Mouse (Mus musculus): Measurements from ENCODE around the gene Wfdc13. TPM values are rescaled to one million over a fixed set of nuclear protein-coding genes. Genes with fewer than 3 reads are reported as not detected.

The Wfdc13 gene
- not detected in 2 replicates for polyA plus RNA-seq (2015; fragmentation: Nextera tagmentation; extraction: Ambion mirVana)

DNA sequence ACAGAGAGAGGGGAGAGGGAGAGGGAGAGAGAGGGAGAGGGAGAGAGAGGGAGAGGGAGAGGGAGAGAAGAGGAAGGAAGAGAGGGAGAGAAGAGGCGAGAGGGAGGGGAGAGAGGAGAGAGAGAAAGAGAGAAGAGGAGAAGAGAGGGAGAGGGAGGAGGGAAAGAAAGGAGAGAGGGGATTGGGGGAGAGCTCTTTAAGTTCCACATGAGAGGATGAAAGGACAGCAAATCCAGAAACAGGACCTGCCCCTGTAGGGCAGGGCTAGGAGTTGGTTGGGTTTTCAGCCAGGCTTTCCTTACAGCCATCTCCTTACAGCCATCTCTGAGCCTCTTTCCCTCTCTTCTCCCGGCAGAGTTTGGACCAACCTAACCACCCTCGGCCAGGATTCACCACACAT is at the start of gene Wfdc13:
TSS of gene Wfdc13 (plus strand) at position 301 of the 400 bp plus-strand sequence.
- DNase-seq (ENCODE audit: low spot score): no peak

DNA sequence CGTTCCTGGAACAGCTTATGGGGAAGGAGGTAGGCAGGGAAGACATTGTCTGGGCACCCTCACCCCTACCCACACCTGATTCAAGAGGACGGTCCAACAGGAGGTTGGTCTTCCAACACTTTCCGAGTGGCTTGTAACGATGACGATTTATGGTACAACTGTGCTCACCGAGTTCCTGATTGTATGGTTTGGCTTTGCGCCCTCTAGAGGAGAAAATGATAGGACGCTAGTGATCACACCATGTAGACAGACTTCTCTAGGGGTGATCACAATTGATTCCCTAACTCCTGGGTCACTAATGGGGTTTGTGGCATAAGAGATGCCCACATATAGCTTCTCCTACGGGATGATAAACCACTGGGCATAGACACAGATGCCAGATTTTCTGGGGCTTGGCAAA is 49.6 kb upstream of the Wfdc13 start:
- DNase-seq (ENCODE audit: low spot score): no peak

DNA sequence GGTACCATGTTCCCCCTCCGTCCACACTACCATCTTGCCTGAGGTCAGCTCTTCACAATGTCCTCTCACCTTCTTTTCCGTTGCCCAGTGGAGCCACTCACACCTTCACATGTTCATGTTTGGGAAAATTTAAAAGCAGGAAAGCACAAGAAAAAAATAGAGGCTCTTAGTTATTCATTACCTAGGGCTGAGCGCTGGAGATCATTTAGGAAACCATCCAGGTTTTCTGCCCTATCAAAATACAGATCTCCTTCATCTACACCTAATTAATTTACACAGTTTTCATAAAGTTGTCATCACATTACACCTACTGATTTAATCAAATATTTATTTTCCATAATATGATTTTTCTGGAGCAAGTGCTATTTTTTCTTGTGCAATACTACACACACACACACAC is 46.2 kb upstream of the Wfdc13 start, which contains the start of gene Wfdc16:
TSS of gene Wfdc16 (minus strand) at position 101 of the 400 bp plus-strand sequence.
- DNase-seq (ENCODE audit: low spot score): no peak

DNA sequence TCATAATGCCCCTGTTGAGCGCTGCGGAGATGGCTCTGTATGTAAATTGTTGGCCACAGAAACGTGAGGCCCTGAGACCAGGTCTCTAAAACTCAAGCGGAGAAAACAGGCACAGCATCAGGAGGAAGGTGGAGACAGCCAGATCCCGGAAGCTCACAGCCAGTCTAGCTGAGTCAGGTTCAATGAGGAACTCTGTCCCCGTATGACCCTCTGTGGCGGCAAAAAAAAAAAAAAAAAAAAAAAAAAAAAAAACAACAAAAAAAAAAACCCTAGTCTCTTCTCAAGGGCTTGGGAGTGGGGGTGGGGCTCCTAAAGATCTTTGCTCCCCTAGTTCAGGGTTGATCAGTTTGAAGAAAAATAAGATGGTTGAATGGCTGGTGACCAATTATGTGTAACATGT is 43.8 kb upstream of the Wfdc13 start:
- DNase-seq (ENCODE audit: low spot score): no peak

DNA sequence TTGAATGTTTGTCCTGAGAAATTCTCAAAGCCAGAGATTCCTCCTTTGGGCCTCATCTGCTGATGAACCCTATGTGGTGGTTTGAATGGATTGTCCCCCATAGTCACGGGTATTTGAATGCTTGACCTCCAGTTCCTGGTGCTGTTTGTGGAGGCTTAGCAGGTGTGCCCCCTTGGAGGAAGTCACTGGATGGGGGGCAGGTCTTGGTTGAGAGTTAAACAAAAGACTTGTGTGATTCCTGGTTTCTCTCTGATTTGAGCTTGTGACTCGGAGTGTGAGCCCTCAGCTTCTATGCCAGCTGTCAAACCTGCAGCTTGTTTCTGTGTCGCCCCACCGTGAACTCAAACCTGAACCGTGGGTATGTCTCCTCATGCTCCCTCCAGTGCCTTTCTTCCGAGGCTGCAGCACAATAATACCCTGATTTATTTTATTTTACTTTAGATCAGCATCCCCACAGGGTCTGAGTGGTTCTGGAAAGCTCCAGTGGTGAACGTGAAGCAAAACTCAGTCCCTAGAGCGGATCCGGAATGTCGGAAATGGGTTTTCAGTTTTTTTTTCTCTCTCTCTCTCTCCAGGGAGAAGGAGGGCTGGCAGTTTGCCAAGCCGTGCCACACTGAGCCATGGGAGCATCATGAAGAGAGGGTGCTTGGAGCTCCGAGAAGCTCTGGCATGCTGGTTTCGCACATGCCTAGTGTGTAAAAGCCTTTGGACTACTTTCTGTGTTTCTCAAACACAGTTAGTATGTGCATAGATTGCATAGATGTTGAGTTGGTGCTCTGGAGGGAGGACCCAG is 42.8 kb upstream of the Wfdc13 start:
- DNase-seq (ENCODE audit: low spot score): no peak

DNA sequence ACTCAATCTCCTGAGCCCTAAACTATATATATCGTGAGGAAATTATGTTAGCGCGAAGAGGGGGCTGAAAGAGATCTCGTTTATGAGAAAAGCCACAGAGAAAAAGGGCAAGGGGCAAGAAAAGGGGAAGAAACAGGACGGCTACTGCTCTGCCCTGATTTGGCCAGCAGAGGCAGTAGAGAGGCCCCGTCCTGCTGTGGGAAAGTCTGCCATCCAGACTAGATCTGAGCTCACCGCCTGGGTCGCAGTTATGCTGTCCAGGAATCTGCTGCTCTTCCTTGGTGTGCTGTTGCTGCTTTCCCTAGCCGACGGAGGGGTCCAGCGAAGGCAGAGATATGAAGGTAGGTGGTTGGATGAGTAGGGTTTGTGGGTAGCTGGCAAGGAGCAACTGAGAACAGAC is 29.0 kb upstream of the Wfdc13 start, which contains the start of gene Wfdc10:
TSS of gene Wfdc10 (plus strand) at position 189 of the 400 bp plus-strand sequence.
- peak; percentile 37 for DNase-seq (ENCODE audit: low spot score)

DNA sequence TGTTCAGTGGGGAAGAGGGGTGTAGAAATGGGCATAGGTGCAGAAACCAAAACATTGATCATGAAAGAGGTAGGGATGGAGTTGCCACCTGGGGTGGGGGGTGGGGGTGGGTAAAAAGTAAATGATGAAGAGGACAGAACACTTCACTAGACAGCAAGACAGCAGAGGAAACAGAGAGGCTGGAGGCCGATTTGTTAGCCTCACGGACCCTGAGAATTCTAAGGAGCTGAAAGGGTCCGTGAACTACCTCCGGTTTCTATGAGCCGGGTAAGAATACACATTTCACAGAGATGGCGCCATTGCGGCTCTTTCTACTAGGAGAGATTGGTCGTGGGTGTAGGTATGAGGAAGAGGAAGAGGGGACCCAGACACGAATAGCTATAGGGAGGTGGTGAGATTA is 28.4 kb upstream of the Wfdc13 start, which contains the start of gene Wfdc9:
TSS of gene Wfdc9 (minus strand) at position 101 of the 400 bp plus-strand sequence.
- DNase-seq (ENCODE audit: low spot score): no peak

DNA sequence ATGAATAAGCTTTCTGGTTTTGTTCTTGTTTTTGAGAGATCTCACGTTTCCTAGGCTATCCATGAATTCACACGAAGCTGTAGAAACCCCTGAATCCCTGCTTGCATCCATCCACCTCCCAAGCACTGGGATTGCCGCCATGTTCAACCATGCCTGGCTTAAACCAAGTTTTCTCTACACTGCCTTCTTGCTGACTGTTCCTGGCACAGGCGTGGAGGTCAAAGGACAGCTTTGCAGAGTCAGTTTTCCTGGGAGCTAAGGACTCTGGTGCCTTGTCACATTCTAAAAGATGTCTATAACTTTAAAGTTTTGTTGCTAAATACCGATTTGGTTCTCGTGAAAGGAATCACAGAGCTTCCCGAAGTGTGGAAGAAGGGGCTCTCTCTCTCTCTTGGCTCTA is 20.1 kb upstream of the Wfdc13 start:
- no peak for DNase-seq (ENCODE audit: low spot score)

DNA sequence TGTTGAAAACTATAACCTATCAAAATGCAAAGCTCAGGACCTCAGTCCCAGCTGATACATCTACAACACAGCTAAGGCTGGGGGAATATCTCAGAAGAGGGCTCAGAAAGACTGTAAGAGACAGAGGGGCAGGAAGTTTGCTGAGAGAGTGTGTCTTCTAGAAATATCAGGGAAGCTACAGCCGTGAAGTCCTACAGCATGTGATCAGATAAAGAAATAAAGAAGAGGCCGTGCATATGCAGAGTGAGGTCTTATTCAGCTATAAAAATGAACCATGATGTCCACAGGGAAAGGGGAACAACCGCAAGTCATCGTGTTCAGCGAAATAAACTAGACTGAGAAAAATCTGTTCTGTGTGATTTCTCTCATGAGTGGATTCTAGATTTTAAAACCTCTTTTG is 14.6 kb upstream of the Wfdc13 start:
- DNase-seq (ENCODE audit: low spot score): no peak

DNA sequence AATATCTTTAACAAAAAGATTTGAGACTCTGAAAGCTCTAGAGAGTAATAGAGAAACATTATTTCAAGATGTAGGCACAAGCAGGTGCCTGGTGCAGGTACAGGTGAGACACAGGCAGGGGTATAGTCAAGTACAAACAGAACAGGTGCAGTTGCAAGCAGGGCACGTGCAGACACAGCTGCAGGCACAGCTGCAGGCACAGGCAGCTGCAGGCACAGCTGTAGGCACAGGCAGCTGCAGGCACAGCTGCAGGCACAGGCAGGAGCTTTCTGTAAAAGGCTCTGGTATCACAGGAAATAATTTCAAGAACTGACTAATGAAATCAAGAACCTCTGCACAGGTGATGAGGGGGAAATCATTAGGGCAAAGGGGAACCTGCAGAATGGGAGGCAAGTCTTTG is 14.0 kb upstream of the Wfdc13 start:
- DNase-seq (ENCODE audit: low spot score): no peak

DNA sequence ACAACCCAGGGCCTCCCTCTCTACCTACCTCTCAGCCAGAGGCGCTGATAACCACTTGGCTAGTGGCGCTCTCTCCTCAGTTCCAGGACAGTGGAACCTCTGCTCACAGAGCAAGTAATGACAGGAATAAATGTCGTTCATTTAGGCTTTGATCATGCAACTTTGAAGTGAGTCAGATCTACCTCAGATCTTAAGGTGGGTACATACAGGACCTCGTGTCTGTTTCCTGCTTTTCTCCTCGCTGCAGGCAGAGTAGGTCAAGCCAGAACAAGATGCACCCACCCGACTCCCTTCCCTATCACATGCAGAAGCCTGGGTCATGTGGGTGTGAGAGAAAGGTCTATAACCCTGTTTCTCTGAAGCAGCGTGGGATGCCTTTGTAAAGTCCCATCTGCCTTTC is 10.9 kb upstream of the Wfdc13 start, which contains the start of gene Wfdc11:
TSS of gene Wfdc11 (minus strand) at position 101 of the 400 bp plus-strand sequence.
- no peak for DNase-seq (ENCODE audit: low spot score)

DNA sequence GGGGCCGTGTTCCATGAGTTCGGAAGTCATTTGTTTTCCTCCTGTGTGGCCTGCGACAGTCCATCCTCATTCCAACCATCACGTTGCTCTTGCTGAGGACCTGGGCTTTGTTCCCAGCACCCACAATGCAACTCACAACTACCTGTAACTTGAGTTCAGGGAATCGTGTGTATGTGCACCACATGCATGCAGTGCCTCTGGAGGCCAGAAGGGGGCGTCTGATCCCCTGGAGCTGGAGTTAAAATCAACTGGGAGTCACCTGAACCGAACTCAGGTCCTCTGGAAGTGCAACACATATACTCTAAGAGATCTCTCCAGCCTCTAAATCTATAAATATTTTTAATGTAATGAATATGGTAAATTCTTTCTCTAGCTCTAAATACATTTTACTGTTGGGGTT is 8.8 kb upstream of the Wfdc13 start:
- DNase-seq (ENCODE audit: low spot score): no peak

DNA sequence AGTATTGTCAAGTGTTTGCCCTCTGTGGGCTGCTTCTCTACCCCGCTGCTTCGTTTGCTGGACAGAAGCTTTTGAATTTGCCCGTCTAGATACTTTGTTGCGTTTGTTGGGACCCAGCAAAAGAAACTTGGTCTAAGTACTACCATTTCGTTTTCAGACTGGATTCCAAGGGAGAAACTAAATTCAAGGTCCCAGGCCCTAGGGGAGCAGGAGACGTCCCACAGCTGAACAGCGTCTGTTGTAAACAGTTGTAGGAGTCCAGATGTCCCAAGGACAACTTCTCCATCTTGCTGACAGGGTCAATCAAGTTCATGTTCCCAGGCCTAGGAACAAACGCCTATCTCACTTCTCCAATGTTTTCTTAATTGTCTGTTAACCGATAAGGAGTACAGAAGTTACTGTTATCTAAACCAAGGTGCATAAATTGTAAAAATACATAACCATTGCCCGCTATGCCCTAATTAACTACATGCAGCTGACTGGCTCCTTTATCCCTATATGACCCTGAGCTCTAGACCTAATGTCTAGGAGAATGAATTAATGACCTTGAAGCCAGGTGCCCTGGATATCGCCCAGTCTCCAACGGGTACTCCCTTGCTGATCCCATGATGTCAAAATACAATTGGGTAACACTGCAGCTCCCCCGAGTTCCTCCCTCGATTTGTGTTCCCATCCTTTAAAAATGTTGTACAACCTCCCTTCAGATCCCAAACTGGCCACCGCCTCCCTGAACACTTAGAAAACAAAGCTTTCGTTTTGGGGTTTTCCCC is 7.8 kb upstream of the Wfdc13 start:
- no peak for DNase-seq (ENCODE audit: low spot score)

DNA sequence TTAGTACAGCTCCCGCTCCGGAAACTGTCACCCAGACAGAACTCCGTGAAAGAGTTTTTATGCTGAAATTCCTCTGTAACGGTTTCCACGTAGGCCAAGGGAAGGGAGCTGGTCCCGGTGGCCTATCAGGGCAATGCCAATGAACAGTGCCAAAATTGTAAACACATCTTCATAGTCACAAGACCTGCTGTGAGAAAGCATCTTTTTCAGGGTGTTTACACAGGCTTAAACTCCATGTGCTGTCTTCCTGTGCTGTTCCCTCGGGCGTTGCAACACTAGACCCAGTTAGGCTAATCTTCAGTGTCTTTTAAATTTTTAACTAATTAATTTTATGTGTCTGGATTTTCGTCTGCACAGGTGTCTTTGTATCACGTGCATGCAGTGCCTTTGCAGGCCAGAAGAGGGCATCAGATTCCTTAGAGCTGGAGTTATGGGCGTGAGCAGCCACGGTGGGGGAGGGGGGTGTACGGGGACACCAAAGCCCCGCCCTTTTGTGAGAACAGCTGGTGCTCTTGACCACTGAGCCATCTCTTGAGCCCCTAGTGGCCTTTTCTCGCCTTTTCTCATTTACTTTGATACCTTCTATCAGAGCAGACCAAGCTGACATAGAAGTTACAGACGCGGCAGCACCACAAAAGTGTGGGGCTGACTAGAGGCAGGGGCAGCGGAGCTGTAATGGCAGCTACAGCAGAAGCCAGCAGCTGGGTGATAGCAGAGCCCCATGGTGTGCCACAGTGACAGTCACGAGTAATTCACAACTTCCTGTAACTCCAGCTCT is 5.9 kb upstream of the Wfdc13 start:
- DNase-seq (ENCODE audit: low spot score): peak; percentile 91

DNA sequence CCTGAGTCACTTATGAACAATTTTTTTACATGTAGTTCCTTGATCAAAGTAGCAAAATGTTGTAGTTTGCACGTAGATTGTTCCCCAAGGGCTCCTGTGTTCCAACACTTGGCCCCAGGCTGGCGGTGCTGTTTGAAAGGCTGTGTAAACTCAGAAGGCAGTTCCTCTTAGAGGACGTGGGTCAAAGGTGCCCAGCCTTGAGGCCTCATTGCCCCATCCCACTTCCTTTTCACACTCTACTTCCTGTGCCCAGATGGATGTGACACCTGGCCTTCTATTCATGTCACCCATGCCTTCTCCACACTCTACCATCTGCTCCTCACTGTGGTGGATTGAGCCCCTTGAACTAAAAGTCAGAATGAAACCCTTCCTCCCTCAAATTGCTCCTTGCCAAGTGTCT is 5.0 kb upstream of the Wfdc13 start:
- peak; percentile 73 for DNase-seq (ENCODE audit: low spot score)

DNA sequence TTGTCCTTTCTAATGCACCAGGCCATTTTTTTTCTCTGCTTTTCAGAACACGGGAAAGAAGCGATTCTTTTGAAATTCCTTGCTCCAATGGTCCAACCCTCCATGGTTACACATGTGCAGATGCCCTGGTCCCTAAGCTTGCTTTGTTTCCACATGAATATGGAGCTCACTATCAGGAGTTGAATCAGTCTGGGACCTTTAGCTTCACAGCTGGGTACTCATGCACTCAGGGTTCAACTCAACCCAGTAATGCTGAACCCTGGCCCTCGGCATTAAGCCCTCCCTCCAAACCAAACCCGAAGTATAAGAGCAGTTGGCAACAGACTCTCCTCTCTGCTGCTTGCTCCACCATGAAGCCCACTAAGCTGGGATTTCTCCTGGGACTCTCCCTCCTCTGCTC is 13.3 kb downstream of the Wfdc13 start, which contains the start of gene Spint4:
TSS of gene Spint4 (plus strand) at position 301 of the 400 bp plus-strand sequence.
- no peak for DNase-seq (ENCODE audit: low spot score)

DNA sequence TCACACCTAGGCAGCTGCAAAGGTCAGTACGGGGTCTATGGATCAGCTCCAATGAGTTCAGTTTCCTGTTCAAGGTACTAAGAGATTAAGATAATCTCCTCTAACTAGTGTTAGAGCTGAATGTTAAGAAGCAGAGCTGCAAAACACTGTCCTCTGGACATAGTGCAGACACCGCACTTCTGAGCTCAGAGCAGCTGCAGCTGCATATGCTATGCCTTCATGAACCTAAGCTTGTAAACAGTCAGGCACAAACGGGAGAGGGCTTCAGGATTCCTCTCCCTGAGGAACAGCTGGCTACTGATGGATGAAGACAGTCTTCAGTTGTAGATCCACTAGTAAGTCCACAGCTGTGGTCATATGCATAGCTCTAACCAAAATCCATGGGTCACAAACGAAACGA is 16.1 kb downstream of the Wfdc13 start:
- DNase-seq (ENCODE audit: low spot score): no peak

DNA sequence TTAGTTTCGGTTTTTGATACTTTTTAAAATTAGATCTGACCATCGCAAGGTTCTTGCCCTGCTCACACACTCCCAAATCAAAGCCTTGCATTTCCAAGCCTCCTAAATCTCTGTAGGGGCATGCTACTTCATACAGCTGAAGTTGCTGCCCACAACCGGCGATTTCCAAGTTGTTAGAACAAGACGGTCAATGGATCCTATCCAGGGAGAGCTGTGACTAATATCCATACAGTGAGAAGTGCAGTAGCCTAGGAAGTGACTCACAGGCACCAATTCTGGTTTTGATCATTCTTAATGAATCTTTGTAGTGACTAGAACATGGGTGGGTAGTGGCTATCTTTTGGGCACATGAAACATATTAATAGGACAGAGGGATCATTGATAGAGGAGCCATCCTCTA is 16.9 kb downstream of the Wfdc13 start:
- DNase-seq (ENCODE audit: low spot score): no peak

DNA sequence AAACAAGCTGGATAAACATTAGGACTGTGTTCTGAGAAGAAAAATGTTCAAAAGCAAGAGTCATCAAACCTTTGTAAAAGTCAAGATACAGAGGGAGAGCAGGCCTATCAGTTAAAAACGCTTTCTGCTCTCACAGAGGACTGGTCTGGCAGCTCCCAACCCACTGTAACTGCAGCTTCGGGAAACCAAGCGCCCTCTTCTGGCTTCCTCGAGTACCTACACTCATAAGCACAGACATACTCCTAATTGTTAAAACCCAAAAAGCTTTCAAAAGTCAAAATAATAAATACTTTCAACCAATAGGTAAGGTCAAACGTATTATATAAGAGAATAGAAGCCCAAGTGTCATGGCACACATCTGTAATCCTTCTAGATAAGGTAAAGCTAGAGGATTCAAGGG is 19.3 kb downstream of the Wfdc13 start:
- DNase-seq (ENCODE audit: low spot score): no peak

DNA sequence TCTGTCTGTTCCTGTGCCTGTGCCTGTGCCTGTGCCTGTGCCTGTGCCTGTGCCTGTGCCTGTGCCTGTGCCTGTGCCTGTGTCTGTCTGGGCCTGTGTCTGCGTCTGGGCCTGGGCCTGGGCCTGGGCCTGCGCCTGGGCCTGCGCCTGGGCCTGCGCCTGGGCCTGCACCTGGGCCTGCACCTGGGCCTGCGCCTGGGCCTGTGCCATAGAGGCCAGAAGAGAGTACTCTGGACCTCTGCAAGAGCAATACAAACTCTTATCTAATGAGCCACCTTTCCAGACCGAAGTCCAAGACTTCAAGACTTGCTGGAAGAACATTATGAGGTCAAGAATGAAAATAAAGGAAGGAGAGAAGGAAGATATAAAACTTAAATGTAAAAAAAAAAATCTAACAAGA is 20.4 kb downstream of the Wfdc13 start:
- no peak for DNase-seq (ENCODE audit: low spot score)

DNA sequence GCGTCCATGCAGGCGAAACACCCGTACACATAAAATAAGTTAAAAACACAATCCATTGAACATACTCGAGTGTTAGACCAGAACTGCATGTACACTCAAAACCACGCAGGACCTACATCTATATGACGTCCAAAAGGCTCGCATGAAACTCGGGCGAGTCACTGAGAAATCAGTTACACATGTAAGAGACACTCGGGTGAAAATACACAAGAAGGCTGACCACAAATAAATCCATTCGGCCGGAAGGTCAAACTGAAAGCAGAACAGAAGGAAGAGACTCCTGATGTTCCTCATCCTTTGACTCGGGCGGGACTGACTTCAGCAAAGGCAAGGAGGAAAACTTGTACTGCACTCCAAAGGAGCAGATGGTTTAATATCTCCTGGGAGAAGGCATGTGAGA is 21.1 kb downstream of the Wfdc13 start:
- no peak for DNase-seq (ENCODE audit: low spot score)

Measured in thymus, postnatal 0 days (tissue).